Mouse (Mus musculus) ES-Bruce4 (cell line): ENCODE measurements around the gene Fmnl1. TPM values are rescaled to one million over a fixed set of nuclear protein-coding genes. Genes with fewer than 3 reads are reported as not detected.

Source experiments
- H3K27ac ChIP-seq: 2 replicates; pipeline ENCODE4 v1.5.1; 2012; ENCODE audit warnings: low read length, inconsistent platforms; ENCODE audit not compliant: insufficient read depth
- H3K27me3 ChIP-seq: 2 replicates; pipeline ENCODE4 v1.6.1; 2012; ENCODE audit warnings: mild to moderate bottlenecking, low read length, inconsistent platforms; ENCODE audit not compliant: control insufficient read depth, poor library complexity, insufficient read depth, severe bottlenecking
- H3K36me3 ChIP-seq: 2 replicates; pipeline ENCODE4 v1.6.1; 2012; ENCODE audit warnings: inconsistent platforms, mild to moderate bottlenecking, low read length, moderate library complexity; ENCODE audit not compliant: control insufficient read depth, poor library complexity, insufficient read depth, severe bottlenecking
- H3K4me1 ChIP-seq: one replicate; pipeline ENCODE4 v1.8.1; 2011; ENCODE audit warnings: low read length; ENCODE audit not compliant: control insufficient read depth, insufficient read depth
- H3K4me3 ChIP-seq: 2 replicates; pipeline ENCODE4 v1.5.1; 2011; ENCODE audit warnings: low read depth, mild to moderate bottlenecking, low read length
- H3K9ac ChIP-seq: 2 replicates; pipeline ENCODE4 v1.6.1; 2012; ENCODE audit warnings: low read depth, mild to moderate bottlenecking, inconsistent platforms; ENCODE audit not compliant: poor library complexity, severe bottlenecking
- H3K9me3 ChIP-seq: replicated peaks from 2 replicates; pipeline ENCODE4 v1.6.1; 2012; ENCODE audit warnings: mild to moderate bottlenecking, low read length, inconsistent platforms; ENCODE audit not compliant: control insufficient read depth, poor library complexity, insufficient read depth, severe bottlenecking
- CTCF ChIP-seq: IDR thresholded peaks from one replicate; pipeline ENCODE4 v1.8.1; 2011; ENCODE audit warnings: low read depth, low read length
- EP300 ChIP-seq: IDR thresholded peaks from 2 replicates; pipeline ENCODE4 v1.6.1; 2011; ENCODE audit warnings: low read depth, low read length; ENCODE audit not compliant: insufficient read depth
- POLR2A ChIP-seq: IDR thresholded peaks from one replicate; pipeline ENCODE4 v1.8.1; 2011; ENCODE audit warnings: low read length; ENCODE audit not compliant: insufficient read depth
- polyA plus RNA-seq: library from polyadenylated mRNA; stranded (reverse); fragments of >200 nt; gene quantifications from 2 replicates; pipeline ENCODE4 v1.2.4, GENCODE M21; 2011; ENCODE audit warnings: low read depth; ENCODE audit not compliant: missing spikeins, insufficient read depth, insufficient read length

Fmnl1 gene
- polyA plus RNA-seq, 1 experiment, result 4.9 TPM

- 0 out of 2 replicates have a peak overlapping the region, but pooled peaks have one; percentile 10 for H3K9ac ChIP-seq
Measured at GRCm38 (mm10) chr11:103192230-103192955, 21.5 kb downstream of the Fmnl1 start.

DNA sequence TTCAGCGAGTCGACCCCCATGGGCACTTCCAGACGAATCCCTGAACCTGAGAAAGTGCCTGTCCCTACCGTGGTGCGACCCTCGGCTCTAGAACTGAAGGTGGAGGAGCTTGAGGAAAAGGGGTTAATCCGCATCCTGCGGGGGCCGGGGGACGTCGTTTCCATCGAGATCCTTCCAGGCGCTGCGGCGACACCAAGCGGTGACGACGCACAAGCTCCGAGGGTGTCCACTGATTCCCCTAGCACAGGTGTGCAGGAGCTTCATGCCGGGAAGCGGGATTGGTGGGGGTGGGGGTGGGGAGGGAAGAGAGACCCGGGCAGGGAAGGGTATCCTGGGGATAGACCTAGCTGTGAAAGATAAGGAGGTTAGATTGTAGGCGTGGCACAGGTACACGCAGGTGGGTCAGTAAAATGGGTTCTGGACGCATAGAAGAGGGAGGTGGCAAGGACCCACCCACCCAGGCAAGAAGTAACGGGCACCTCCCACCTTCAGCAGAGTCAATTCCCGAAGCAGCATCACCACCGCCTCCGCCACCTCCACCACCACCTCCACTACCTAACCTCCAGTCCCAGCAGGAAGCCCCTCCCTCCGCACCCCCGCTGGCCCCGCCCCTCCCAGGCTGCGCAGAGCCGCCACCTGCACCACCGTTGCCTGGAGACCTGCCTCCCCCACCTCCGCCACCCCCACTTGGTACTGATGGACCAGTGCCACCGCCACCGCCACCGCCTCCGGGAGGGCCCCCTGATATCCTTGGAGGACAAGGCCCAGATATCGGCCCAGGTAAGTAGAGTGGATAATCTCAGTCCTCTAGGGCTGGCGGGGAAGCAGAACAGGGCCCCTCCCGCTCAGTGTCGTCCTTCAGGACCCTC, 22.3 kb downstream of the Fmnl1 start:
- Histone ChIP-seq H3K27me3 (no peaks in the 10 kb centered on the region), H3K27ac (no peak overlapping the region), H3K36me3 (no peaks in the 10 kb centered on the region), H3K4me1 (peaks cover 1% of the 10 kb centered on the region), H3K9ac (0 out of 2 replicates have a peak overlapping the region, but pooled peaks have one; percentile 10), H3K4me3 (peak overlapping the region; percentile 50), H3K9me3 (no peaks in the 10 kb centered on the region)
- TF ChIP-seq POLR2A (no peak), CTCF (peak; percentile 67)

More at GRCm38 (mm10) chr11:103192230-103192955, 21.5 kb downstream of the Fmnl1 start:
- H3K4me3 ChIP-seq, result peak overlapping the region; percentile 46
- no peaks in the 10 kb centered on the region for H3K36me3 ChIP-seq
- H3K27me3 ChIP-seq, result no peaks in the 10 kb centered on the region
- no peak for TF ChIP-seq CTCF
- no peak for TF ChIP-seq POLR2A
- no peak for TF ChIP-seq EP300
- H3K4me1 ChIP-seq, result peaks cover 1% of the 10 kb centered on the region
- H3K9me3 ChIP-seq, result no peaks in the 10 kb centered on the region
- no peak overlapping the region for H3K27ac ChIP-seq

- no peaks in the 10 kb centered on the region for H3K9me3 ChIP-seq
- H3K27me3 ChIP-seq, result no peaks in the 10 kb centered on the region
- no peak overlapping the region for H3K9ac ChIP-seq
- H3K4me3 ChIP-seq, result no peak overlapping the region; the same call in 1 of the 2 replicates
- H3K4me1 ChIP-seq, result peaks cover 1% of the 10 kb centered on the region
- no peaks in the 10 kb centered on the region for H3K36me3 ChIP-seq
- TF ChIP-seq CTCF (no peak), EP300 (no peak), POLR2A (no peak)
- H3K27ac ChIP-seq, result no peak overlapping the region
Measured at GRCm38 (mm10) chr11:103193825-103194168, 22.9 kb downstream of the Fmnl1 start.

GRCm38 (mm10) chr11:103195236-103195635, 24.3 kb downstream of the Fmnl1 start:
- H3K9ac ChIP-seq, result no peak overlapping the region
- H3K27me3 ChIP-seq, result no peaks in the 10 kb centered on the region
- H3K9me3 ChIP-seq, result no peaks in the 10 kb centered on the region
- H3K4me1 ChIP-seq, result peaks cover 1% of the 10 kb centered on the region
- no peak overlapping the region for H3K4me3 ChIP-seq
- no peaks in the 10 kb centered on the region for H3K36me3 ChIP-seq
- no peak for TF ChIP-seq CTCF
- no peak for TF ChIP-seq EP300
- TF ChIP-seq POLR2A, result no peak
- H3K27ac ChIP-seq, result no peak overlapping the region

DNA sequence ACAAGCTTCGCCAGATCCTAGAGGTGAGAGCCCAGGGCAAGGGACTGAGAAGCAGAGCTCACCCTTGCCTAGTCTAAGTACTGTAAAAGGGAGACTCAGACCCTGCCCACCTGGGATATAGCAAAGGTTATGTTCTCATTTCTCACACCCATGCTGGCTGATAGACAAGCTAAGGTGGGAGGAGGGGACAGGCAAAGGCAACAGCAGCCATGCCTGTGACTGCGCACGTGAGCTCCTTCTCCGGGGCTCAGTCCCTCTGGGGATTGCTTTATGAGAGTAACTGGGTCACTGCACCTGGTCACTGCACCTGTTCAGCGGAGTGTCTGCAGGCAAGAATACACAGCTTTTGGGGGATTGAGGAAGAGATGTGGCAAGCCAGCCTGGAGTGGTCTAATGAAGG, 24.7 kb downstream of the Fmnl1 start:
- H3K27ac ChIP-seq, result no peak overlapping the region
- TF ChIP-seq POLR2A (no peak), CTCF (no peak), EP300 (no peak)
- H3K4me1 ChIP-seq, result peaks cover 1% of the 10 kb centered on the region
- no peak overlapping the region for H3K9ac ChIP-seq
- no peak overlapping the region for H3K4me3 ChIP-seq
- no peaks in the 10 kb centered on the region for H3K27me3 ChIP-seq
- no peaks in the 10 kb centered on the region for H3K36me3 ChIP-seq
- no peaks in the 10 kb centered on the region for H3K9me3 ChIP-seq

GRCm38 (mm10) chr11:103197340-103197739, 26.4 kb downstream of the Fmnl1 start:
- no peak overlapping the region for H3K9ac ChIP-seq
- no peaks in the 10 kb centered on the region for H3K27me3 ChIP-seq
- no peaks in the 10 kb centered on the region for H3K36me3 ChIP-seq
- H3K4me3 ChIP-seq, result no peak overlapping the region
- H3K9me3 ChIP-seq, result no peaks in the 10 kb centered on the region
- H3K27ac ChIP-seq, result no peak overlapping the region
- no peaks in the 10 kb centered on the region for H3K4me1 ChIP-seq
- TF ChIP-seq CTCF (no peak), EP300 (no peak), POLR2A (no peak)
